In the genomic region with DNA sequence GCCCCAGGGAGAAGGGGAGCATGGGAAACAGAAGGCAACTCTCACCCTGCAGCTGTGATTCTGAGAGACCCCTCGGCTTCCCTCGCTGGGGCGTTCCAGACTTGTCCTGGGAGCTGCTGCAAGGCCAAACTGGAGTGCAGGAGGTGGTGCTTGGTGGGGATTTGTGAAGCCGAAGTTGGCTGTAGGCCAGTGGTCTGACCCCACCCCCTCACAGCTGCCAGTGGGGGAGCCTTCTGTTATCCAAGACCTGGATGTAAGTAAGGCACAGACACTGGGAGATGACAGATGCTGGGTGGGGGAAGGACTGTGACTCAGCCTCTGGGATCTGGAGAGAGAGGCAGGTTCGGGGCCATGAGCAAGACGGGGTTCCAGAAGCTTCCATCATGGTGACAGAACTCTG, we compare ENCODE assay signal across 10 mouse cellular contexts. TPM values are rescaled to one million over a fixed set of nuclear protein-coding genes. Genes with fewer than 3 reads are reported as not detected.
DNase-seq lines count a peak whose midpoint lies in the region; ATAC-seq lines count a peak whose summit lies in the region.
"Had no signal": no experiment of that assay in that cellular context is flagged by ENCODE, and none has a peak within 500 bp of the region (broad histone marks: within the 10 kb centered on the region; RNA-seq: fewer than 3 reads in every experiment).

No protein-coding gene starts in this region.

- no peak for DNase-seq in kidney, adult 18-20 months
- DNase-seq in adrenal gland, adult 18-20 months (ENCODE audit: low spot score in 2 of 2) = peak; percentile 27 to 40
- DNase-seq in gastrocnemius, adult 8-10 months (ENCODE audit: low spot score in 2 of 2) = peak; percentile 58 to 70
- peak; percentile 54 to 77 for DNase-seq in lung, postnatal 4 days
- DNase-seq in urinary bladder, postnatal 36 days (ENCODE audit: low spot score in 2 of 2) = peak; percentile 40 to 59

- WGBS in kidney, embryonic 16.5 days = 50% methylated on average over 6 of the region's 6 CpGs
- WGBS in hindbrain, embryonic 15.5 days = 22% methylated on average over 6 of the region's 6 CpGs

- H3K27ac ChIP-seq in kidney, embryonic 16.5 days (ENCODE audit: low read length) = no peak overlapping the region
- no peak overlapping the region for H3K27ac ChIP-seq in hindbrain, embryonic 15.5 days (replicated peaks)

- no peak overlapping the region for H3K9ac ChIP-seq in kidney, embryonic 16.5 days (replicated peaks; ENCODE audit: low read length)
- H3K9ac ChIP-seq in hindbrain, embryonic 15.5 days = no peak overlapping the region

- H3K27me3 ChIP-seq in kidney, embryonic 16.5 days (ENCODE audit: insufficient read depth, low read length) = no peaks in the 10 kb centered on the region
- no peaks in the 10 kb centered on the region for H3K27me3 ChIP-seq in hindbrain, embryonic 15.5 days

- no peak overlapping the region for H3K4me3 ChIP-seq in kidney, embryonic 16.5 days (ENCODE audit: low read length)
- no peak overlapping the region for H3K4me3 ChIP-seq in hindbrain, embryonic 15.5 days

- no peak overlapping the region for H3K4me2 ChIP-seq in kidney, embryonic 16.5 days (replicated peaks; ENCODE audit: low read depth, low read length)
- H3K4me2 ChIP-seq in hindbrain, embryonic 15.5 days = no peak overlapping the region

- no peaks in the 10 kb centered on the region for H3K36me3 ChIP-seq in kidney, embryonic 16.5 days (ENCODE audit: insufficient read depth, low read length)
- no peaks in the 10 kb centered on the region for H3K36me3 ChIP-seq in hindbrain, embryonic 15.5 days

- H3K9me3 ChIP-seq in kidney, embryonic 16.5 days (ENCODE audit: low read length) = no peaks in the 10 kb centered on the region
- no peaks in the 10 kb centered on the region for H3K9me3 ChIP-seq in hindbrain, embryonic 15.5 days

- 0 out of 2 replicates have a peak, but pooled peaks cover 2% of the 10 kb centered on the region for H3K4me1 ChIP-seq in kidney, embryonic 16.5 days (ENCODE audit: insufficient read depth, low read length)
- H3K4me1 ChIP-seq in hindbrain, embryonic 15.5 days (replicated peaks) = no peaks in the 10 kb centered on the region

- ATAC-seq in kidney, embryonic 16.5 days (ENCODE audit: low FRiP score, low TSS enrichment) = peak; percentile 75; the same call in 1 of the 2 replicates
- ATAC-seq in hindbrain, embryonic 15.5 days (ENCODE audit: low FRiP score, low read depth) = 0 out of 2 replicates have a peak, but pooled peaks have one; percentile 42
- ATAC-seq in granulocyte monocyte progenitor cell, adult 5-6 weeks (replicated peaks; ENCODE audit: poor library complexity, severe bottlenecking) = no peak

RNA-seq across cellular contexts. Expression of a gene that starts 7.0 kb away (rescaled TPM):
- polyA plus RNA-seq in kidney, embryonic 16.5 days (2015; fragmentation: Nextera tagmentation; extraction: Ambion mirVana) = 10.9 and 12.0 TPM in 2 replicates
- 10 to 100 TPM; 21.1 to 24.1 TPM for total RNA-seq in adrenal gland, adult 18-20 months (2021)
- total RNA-seq in gastrocnemius, adult 8-10 months (2022) = 10 to 100 TPM; 28.1 to 32.6 (median 30.4) TPM
- polyA plus RNA-seq in hindbrain, embryonic 15.5 days (2015; fragmentation: Nextera tagmentation; extraction: Ambion mirVana) = 17.3 and 17.4 TPM in 2 replicates
- 0.38 TPM in 1 of 2 replicates, not detected in the other for total RNA-seq in granulocyte monocyte progenitor cell, adult 5-6 weeks (2014; fragmentation: Nextera tagmentation)
- 0.15 and 0.17 TPM in 2 replicates for total RNA-seq in granulocyte monocyte progenitor cell, adult 5-6 weeks (2017)

RNA-seq across cellular contexts. Expression of a gene that starts 46.8 kb away (rescaled TPM):
- 3.2 and 3.3 TPM in 2 replicates for polyA plus RNA-seq in kidney, embryonic 16.5 days (2015; fragmentation: Nextera tagmentation; extraction: Ambion mirVana)
- total RNA-seq in adrenal gland, adult 18-20 months (2021) = 1 to 10 TPM; 1.4 to 1.8 TPM
- total RNA-seq in gastrocnemius, adult 8-10 months (2022) = under 1 TPM; 0.10 to 0.17 (median 0.12) TPM
- 9.9 and 10.9 TPM in 2 replicates for polyA plus RNA-seq in hindbrain, embryonic 15.5 days (2015; fragmentation: Nextera tagmentation; extraction: Ambion mirVana)
- not detected in 2 replicates for total RNA-seq in granulocyte monocyte progenitor cell, adult 5-6 weeks (2014; fragmentation: Nextera tagmentation)
- total RNA-seq in granulocyte monocyte progenitor cell, adult 5-6 weeks (2017) = not detected in 2 replicates
- total RNA-seq: hematopoietic stem cell, adult 5-6 weeks; MEL had no signal

Comparison
In these comparisons a context has a peak if more than half of its experiments do, and no peak if none do; other contexts are left out.
1. RNA of a gene that starts 7.0 kb away (total RNA-seq): 28.1 to 32.6 TPM in gastrocnemius, adult 8-10 months and 21.1 to 24.1 TPM in adrenal gland, adult 18-20 months; 0.15 to 0.38 TPM in granulocyte monocyte progenitor cell, adult 5-6 weeks; every median in the first group is over 10 times any median in the second.